Mouse (Mus musculus): ENCODE data around the gene Osbpl6. TPM values are rescaled to one million over a fixed set of nuclear protein-coding genes. Genes with fewer than 3 reads are reported as not detected.

The Osbpl6 gene
- polyA plus RNA-seq, 1 experiment from 2014 or later = 13.8 TPM

DNA sequence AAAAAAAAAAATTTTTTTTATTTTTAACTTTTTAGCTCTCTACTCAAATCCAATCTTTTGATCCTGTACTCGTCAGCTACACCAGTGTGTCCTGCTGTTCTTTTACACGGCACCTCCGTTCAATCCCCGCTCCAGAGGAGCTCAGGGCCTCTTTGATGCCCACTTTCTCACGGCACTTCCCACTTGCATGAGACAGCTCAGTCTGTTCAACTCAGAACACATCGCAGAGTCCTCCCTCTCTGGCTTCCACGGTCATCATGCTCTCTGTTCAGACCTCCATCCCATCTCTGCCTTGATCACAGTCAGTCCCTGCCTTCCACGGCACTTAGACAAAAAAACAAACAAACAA is 63.4 kb downstream of the Osbpl6 start:
- H3K4me1 ChIP-seq (replicated peaks; ENCODE audit: control insufficient read depth, insufficient read depth, low read length) = no peaks in the 10 kb centered on the region

DNA sequence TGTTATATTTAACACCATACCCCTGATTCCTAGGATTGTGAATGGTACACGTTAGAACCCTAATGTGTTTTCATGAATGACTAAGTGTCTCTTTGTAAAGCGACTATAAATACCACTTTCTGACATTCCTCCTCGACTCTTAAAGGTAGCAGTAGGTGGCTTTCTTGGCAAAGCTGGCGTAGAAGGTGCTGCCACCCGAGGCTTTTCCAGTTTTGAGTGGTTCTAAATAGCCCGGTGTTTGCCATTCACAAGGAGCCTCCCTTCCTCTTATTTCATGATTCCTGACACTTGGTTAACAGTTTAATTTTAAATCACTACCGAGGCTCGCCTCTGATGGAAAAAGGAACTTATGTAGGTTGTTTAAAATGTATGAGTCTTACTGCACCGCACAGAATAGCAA is 64.1 kb downstream of the Osbpl6 start:
- DNase-seq (ENCODE audit: low spot score) = no peak
- WGBS = 87% methylated on average over 9 of the region's 9 CpGs
- H3K27ac ChIP-seq (ENCODE audit: low read depth, low read length) = no peak overlapping the region
- no peak overlapping the region for H3K4me2 ChIP-seq (ENCODE audit: low read depth, low read length, severe bottlenecking)
- H3K27me3 ChIP-seq (ENCODE audit: control insufficient read depth, insufficient read depth, low read length) = no peaks in the 10 kb centered on the region
- H3K9me3 ChIP-seq (ENCODE audit: control insufficient read depth, low read length) = no peaks in the 10 kb centered on the region
- no peaks in the 10 kb centered on the region for H3K4me1 ChIP-seq (replicated peaks; ENCODE audit: control insufficient read depth, insufficient read depth, low read length)
- no peak overlapping the region for H3K4me3 ChIP-seq (ENCODE audit: low read depth, low read length)
- no peak overlapping the region for H3K9ac ChIP-seq (ENCODE audit: low read length)
- no peaks in the 10 kb centered on the region for H3K36me3 ChIP-seq (ENCODE audit: control insufficient read depth, insufficient read depth, low read length)
- ATAC-seq (replicated peaks; ENCODE audit: low FRiP score) = no peak

More for the DNA sequence above, 63.4 kb downstream of the Osbpl6 start:
- Histone ChIP-seq H3K27me3 (ENCODE audit: control insufficient read depth, insufficient read depth, low read length) (no peaks in the 10 kb centered on the region), H3K9me3 (ENCODE audit: control insufficient read depth, low read length) (no peaks in the 10 kb centered on the region), H3K4me3 (ENCODE audit: low read depth, low read length) (no peak overlapping the region), H3K9ac (ENCODE audit: low read length) (no peak overlapping the region), H3K36me3 (ENCODE audit: control insufficient read depth, insufficient read depth, low read length) (no peaks in the 10 kb centered on the region), H3K4me2 (ENCODE audit: low read depth, low read length, severe bottlenecking) (no peak overlapping the region), H3K27ac (ENCODE audit: low read depth, low read length) (no peak overlapping the region)
- 71% methylated on average over 8 of the region's 8 CpGs for WGBS
- no peak for ATAC-seq (replicated peaks; ENCODE audit: low FRiP score)
- DNase-seq (ENCODE audit: low spot score) = no peak

DNA sequence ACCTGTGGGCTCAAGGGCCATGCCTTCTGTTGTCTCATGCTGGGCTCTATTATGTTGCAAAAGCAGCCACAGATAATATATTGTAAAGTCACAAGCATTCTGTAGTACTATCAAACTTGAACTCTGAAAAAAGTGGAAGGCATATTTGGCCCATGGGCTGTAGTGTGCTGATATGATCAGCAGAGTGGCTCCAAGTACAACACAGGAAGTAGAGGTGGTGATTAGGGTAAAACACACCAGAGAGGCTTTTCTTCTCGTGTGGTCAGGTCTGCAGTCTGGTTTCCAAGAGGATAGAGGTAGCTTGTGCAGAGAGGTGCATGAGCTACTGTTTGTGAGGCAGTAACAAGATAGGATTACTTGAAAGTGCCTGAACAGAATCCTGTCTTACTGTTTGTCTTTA is 69.5 kb downstream of the Osbpl6 start:
- DNase-seq (ENCODE audit: low spot score) (no peak), ATAC-seq (replicated peaks; ENCODE audit: low FRiP score) (no peak)
- Histone ChIP-seq H3K9me3 (ENCODE audit: control insufficient read depth, low read length) (no peaks in the 10 kb centered on the region), H3K36me3 (ENCODE audit: control insufficient read depth, insufficient read depth, low read length) (no peaks in the 10 kb centered on the region), H3K4me1 (replicated peaks; ENCODE audit: control insufficient read depth, insufficient read depth, low read length) (no peaks in the 10 kb centered on the region), H3K4me3 (ENCODE audit: low read depth, low read length) (no peak overlapping the region), H3K27me3 (ENCODE audit: control insufficient read depth, insufficient read depth, low read length) (no peaks in the 10 kb centered on the region), H3K4me2 (ENCODE audit: low read depth, low read length, severe bottlenecking) (no peak overlapping the region), H3K9ac (ENCODE audit: low read length) (no peak overlapping the region), H3K27ac (ENCODE audit: low read depth, low read length) (no peak overlapping the region)
- 74% methylated on average over 1 of the region's 1 CpGs for WGBS

DNA sequence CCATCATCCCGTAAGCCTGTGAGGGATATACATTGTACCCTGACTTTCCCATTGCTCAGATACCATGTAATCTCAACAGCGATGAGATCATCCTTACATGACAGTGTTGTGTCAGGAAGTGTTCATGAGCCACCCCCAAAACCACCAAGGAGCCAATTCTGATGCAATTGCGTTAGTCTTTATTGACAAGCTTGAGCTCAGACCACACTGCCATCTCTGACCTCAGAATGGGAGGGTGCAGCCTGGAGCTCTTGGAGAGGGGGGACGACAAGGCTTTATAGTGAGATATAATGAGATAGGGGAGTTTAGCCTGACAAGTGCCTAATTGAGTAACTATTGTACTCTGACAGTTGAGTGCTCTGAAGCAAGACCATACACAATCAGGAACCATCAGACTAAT is 82.5 kb downstream of the Osbpl6 start:
- Histone ChIP-seq H3K4me2 (ENCODE audit: low read depth, low read length, severe bottlenecking) (no peak overlapping the region), H3K27ac (ENCODE audit: low read depth, low read length) (no peak overlapping the region), H3K9ac (ENCODE audit: low read length) (no peak overlapping the region), H3K9me3 (ENCODE audit: control insufficient read depth, low read length) (no peaks in the 10 kb centered on the region), H3K4me3 (ENCODE audit: low read depth, low read length) (no peak overlapping the region), H3K27me3 (ENCODE audit: control insufficient read depth, insufficient read depth, low read length) (no peaks in the 10 kb centered on the region), H3K36me3 (ENCODE audit: control insufficient read depth, insufficient read depth, low read length) (no peaks in the 10 kb centered on the region), H3K4me1 (replicated peaks; ENCODE audit: control insufficient read depth, insufficient read depth, low read length) (no peaks in the 10 kb centered on the region)
- DNase-seq (ENCODE audit: low spot score) (no peak), ATAC-seq (replicated peaks; ENCODE audit: low FRiP score) (peak; percentile 63)
- 53% methylated on average over 4 of the region's 4 CpGs for WGBS

DNA sequence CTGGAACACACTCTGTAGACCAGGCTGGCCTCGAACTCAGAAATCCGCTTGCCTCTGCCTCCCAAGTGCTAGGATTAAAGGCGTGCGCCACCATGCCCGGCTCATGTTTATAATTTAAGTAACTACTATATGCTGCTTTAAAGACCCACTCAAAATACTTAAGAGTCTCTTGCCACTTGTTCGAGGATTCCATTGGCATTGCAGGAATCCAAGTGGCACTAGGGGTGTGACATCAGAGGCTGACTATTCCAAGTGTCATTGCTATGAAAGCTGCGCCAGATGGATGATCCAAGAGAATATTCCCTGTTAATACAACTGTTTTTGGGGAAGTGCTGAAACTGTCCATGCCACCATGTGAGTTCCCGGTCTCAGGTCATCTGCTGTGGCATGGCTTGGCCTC is 83.9 kb downstream of the Osbpl6 start:
- ATAC-seq (replicated peaks; ENCODE audit: low FRiP score) (no peak), DNase-seq (ENCODE audit: low spot score) (no peak)
- WGBS = 91% methylated on average over 8 of the region's 8 CpGs
- Histone ChIP-seq H3K36me3 (ENCODE audit: control insufficient read depth, insufficient read depth, low read length) (no peaks in the 10 kb centered on the region), H3K4me3 (ENCODE audit: low read depth, low read length) (no peak overlapping the region), H3K9me3 (ENCODE audit: control insufficient read depth, low read length) (no peaks in the 10 kb centered on the region), H3K27me3 (ENCODE audit: control insufficient read depth, insufficient read depth, low read length) (no peaks in the 10 kb centered on the region), H3K27ac (ENCODE audit: low read depth, low read length) (no peak overlapping the region), H3K4me2 (ENCODE audit: low read depth, low read length, severe bottlenecking) (no peak overlapping the region), H3K4me1 (replicated peaks; ENCODE audit: control insufficient read depth, insufficient read depth, low read length) (no peaks in the 10 kb centered on the region), H3K9ac (ENCODE audit: low read length) (no peak overlapping the region)

DNA sequence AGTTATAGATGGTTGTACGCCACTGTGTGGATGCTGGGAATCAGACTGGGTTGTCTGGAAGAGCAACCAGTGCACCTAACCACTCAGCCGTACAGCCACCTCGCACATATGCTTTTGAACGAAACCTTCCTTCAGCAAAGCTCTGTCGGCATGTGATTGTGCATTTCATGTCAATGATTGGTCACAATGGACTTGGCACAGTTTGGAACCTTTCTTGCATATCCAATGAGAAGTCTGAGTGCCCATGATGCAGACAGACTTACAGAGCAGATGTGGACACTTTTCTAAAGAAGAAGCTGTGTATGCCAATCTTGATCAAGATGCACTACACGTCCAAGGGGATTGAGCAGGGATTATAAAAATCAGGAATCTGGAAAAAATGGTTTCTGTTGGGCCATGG is 85.1 kb downstream of the Osbpl6 start:
- no peak for ATAC-seq (replicated peaks; ENCODE audit: low FRiP score)
- H3K27ac ChIP-seq (ENCODE audit: low read depth, low read length) = no peak overlapping the region
- no peak for DNase-seq (ENCODE audit: low spot score)
- no peak overlapping the region for H3K4me3 ChIP-seq (ENCODE audit: low read depth, low read length)
- H3K9me3 ChIP-seq (ENCODE audit: control insufficient read depth, low read length) = no peaks in the 10 kb centered on the region
- no peaks in the 10 kb centered on the region for H3K27me3 ChIP-seq (ENCODE audit: control insufficient read depth, insufficient read depth, low read length)
- no peak overlapping the region for H3K4me2 ChIP-seq (ENCODE audit: low read depth, low read length, severe bottlenecking)
- H3K9ac ChIP-seq (ENCODE audit: low read length) = no peak overlapping the region
- no peaks in the 10 kb centered on the region for H3K36me3 ChIP-seq (ENCODE audit: control insufficient read depth, insufficient read depth, low read length)
- no peaks in the 10 kb centered on the region for H3K4me1 ChIP-seq (replicated peaks; ENCODE audit: control insufficient read depth, insufficient read depth, low read length)
- 85% methylated on average over 6 of the region's 6 CpGs for WGBS

DNA sequence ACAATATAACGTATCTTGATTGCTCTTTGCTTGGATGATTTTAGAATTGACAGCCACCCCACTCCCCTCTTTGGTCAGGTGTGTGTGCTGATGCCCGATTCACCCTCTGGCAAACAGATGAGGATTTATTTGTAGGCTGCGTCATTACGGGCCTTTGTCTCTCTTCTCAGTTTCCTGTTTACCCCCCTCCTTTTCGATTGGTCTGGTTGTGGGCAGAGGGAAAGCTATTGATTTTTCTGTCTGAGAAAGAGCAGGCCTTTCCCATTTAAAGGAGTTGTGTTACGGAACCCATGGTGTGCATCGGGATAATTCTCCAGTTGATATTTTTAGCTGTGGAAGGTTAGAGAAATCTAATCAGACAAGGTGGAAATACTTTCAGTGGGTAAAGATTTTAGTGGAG is 85.9 kb downstream of the Osbpl6 start:
- DNase-seq (ENCODE audit: low spot score) (no peak), ATAC-seq (replicated peaks; ENCODE audit: low FRiP score) (no peak)
- no peaks in the 10 kb centered on the region for H3K4me1 ChIP-seq (replicated peaks; ENCODE audit: control insufficient read depth, insufficient read depth, low read length)
- 82% methylated on average over 7 of the region's 7 CpGs for WGBS
- H3K9ac ChIP-seq (ENCODE audit: low read length) = no peak overlapping the region
- no peaks in the 10 kb centered on the region for H3K9me3 ChIP-seq (ENCODE audit: control insufficient read depth, low read length)
- no peaks in the 10 kb centered on the region for H3K36me3 ChIP-seq (ENCODE audit: control insufficient read depth, insufficient read depth, low read length)
- no peak overlapping the region for H3K4me2 ChIP-seq (ENCODE audit: low read depth, low read length, severe bottlenecking)
- no peak overlapping the region for H3K4me3 ChIP-seq (ENCODE audit: low read depth, low read length)
- H3K27me3 ChIP-seq (ENCODE audit: control insufficient read depth, insufficient read depth, low read length) = no peaks in the 10 kb centered on the region
- no peak overlapping the region for H3K27ac ChIP-seq (ENCODE audit: low read depth, low read length)

DNA sequence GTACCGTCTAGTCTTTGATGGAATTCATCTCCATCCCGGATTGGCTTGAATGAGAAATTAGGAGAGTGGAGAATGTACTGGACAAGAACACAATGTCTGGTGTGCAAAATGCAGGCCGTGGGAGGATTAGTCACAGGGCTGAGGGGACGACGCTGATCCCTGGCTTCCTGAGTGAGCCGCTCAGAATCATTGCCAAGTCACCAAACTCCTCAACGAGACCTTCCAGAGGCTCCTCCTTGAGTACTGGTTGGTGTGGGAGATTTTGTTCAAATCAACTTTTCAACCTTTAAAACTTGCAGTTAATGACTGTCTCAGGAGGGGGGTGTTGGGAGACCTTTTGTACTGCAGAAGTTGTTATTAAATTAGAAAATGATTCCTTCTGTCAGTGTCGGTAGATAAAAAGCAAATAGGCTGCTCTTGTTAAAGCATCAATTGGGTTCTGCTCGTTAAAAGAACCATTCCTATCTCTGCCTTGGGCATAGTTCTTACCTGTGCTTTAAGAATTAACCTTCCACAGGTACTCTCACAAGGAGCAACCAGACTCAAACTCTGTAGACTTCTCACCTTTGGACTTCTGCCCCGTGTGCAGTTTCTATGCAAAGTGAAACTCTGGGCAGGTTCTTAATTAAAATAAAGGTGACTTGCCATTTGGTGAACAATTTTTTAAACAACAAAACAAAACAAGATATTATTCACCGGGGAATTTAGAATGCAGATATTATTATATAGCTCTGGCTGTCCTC is 89.9 kb downstream of the Osbpl6 start:
- Histone ChIP-seq H3K36me3 (ENCODE audit: control insufficient read depth, insufficient read depth, low read length) (no peaks in the 10 kb centered on the region), H3K4me3 (ENCODE audit: low read depth, low read length) (no peak overlapping the region), H3K4me1 (replicated peaks; ENCODE audit: control insufficient read depth, insufficient read depth, low read length) (no peaks in the 10 kb centered on the region), H3K27me3 (ENCODE audit: control insufficient read depth, insufficient read depth, low read length) (no peaks in the 10 kb centered on the region), H3K9ac (ENCODE audit: low read length) (no peak overlapping the region), H3K27ac (ENCODE audit: low read depth, low read length) (no peak overlapping the region), H3K9me3 (ENCODE audit: control insufficient read depth, low read length) (no peaks in the 10 kb centered on the region), H3K4me2 (ENCODE audit: low read depth, low read length, severe bottlenecking) (no peak overlapping the region)
- 84% methylated on average over 11 of the region's 11 CpGs for WGBS
- DNase-seq (ENCODE audit: low spot score) (no peak), ATAC-seq (replicated peaks; ENCODE audit: low FRiP score) (no peak)

DNA sequence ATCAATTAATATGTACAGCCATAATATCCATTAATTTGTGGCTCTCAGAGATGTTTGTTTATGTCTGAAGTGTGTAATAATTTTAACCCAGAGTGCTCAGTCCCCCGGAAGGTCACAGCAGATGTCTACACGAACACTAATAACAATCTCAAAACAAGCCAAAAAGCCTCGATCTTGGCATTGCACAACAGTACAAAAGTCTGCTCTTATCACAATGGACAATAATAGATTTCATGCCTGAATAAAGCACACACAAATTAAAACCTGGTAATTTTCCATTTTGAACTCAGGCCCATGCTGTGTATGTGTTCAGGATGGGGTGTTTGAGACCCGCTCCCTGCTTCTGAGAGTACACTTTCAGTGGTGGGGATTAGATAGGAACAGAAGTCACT is 90.4 kb downstream of the Osbpl6 start:
- no peak overlapping the region for H3K4me2 ChIP-seq (ENCODE audit: low read depth, low read length, severe bottlenecking)
- no peaks in the 10 kb centered on the region for H3K36me3 ChIP-seq (ENCODE audit: control insufficient read depth, insufficient read depth, low read length)
- no peaks in the 10 kb centered on the region for H3K4me1 ChIP-seq (replicated peaks; ENCODE audit: control insufficient read depth, insufficient read depth, low read length)
- H3K27ac ChIP-seq (ENCODE audit: low read depth, low read length) = no peak overlapping the region
- WGBS = 91% methylated on average over 4 of the region's 4 CpGs
- H3K27me3 ChIP-seq (ENCODE audit: control insufficient read depth, insufficient read depth, low read length) = no peaks in the 10 kb centered on the region
- DNase-seq (ENCODE audit: low spot score) = no peak
- ATAC-seq (replicated peaks; ENCODE audit: low FRiP score) = no peak
- H3K9ac ChIP-seq (ENCODE audit: low read length) = no peak overlapping the region
- no peaks in the 10 kb centered on the region for H3K9me3 ChIP-seq (ENCODE audit: control insufficient read depth, low read length)
- no peak overlapping the region for H3K4me3 ChIP-seq (ENCODE audit: low read depth, low read length)
